Mouse (Mus musculus) liver, embryonic 14.5 days (tissue): Measurements from ENCODE around the gene Rab2b.

Source experiments
- CTCF ChIP-seq: IDR thresholded peaks from 2 replicates; pipeline ENCODE4 v1.5.1; 2016; ENCODE audit warnings: antibody characterized with exemption, low read depth, control low read depth
- EP300 ChIP-seq: IDR thresholded peaks from 2 replicates; pipeline ENCODE4 v1.6.1; 2016; ENCODE audit warnings: antibody characterized with exemption, low read depth

GRCm38 (mm10) chr14:52315283-52315780 lies 36.0 kb upstream of the Rab2b start:
- TF ChIP-seq CTCF (no peak), EP300 (no peak)
